Mouse (Mus musculus) heart, adult 2 months (tissue): ENCODE data around the gene Taf8.

Experiments
- CTCF ChIP-seq: fragments of 200-600 bp; IDR thresholded peaks from 2 replicates; pipeline ENCODE4 v1.8.1; 2022; ENCODE audit warnings: antibody characterized with exemption, mild to moderate bottlenecking, moderate library complexity
- POLR2A ChIP-seq: fragments of 200-500 bp; IDR thresholded peaks from 2 replicates; pipeline ENCODE4 v1.6.1; 2011; ENCODE audit warnings: mild to moderate bottlenecking, low read depth, low read length, control low read depth; ENCODE audit not compliant: insufficient read depth

DNA sequence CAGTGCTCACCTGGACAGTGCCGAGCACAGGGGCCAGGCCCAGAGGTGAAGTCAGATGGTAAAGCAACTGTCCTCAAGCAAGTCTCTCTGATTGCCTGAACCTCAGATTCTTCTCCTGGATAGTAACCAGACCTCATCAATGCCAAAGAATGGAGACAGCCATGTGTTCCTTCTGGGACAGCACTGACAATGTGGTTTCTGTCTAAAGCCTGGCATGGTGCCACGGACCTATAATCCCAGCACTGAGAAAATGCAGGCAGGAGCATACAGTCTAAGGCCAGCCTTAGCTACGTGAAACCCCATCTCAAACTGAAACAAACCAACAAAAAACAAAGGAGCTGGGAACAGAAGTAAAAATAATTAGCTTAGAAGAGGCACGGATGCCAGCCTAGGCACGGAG is 31.4 kb downstream of the Taf8 start:
- no peak for TF ChIP-seq CTCF
- TF ChIP-seq POLR2A: no peak
